Mouse (Mus musculus): ENCODE results near the gene Aldh1a1.

Gene Aldh1a1

GRCm38 (mm10) chr19:20653082-20653676, 160.7 kb downstream of the Aldh1a1 start:
- no peak for DNase-seq (ENCODE audit: low spot score)

- DNase-seq (ENCODE audit: low spot score): peak; percentile 26
Observed at GRCm38 (mm10) chr19:20654141-20654873, 161.8 kb downstream of the Aldh1a1 start.

- no peak for DNase-seq (ENCODE audit: low spot score)
Observed at GRCm38 (mm10) chr19:20677697-20678355, 185.3 kb downstream of the Aldh1a1 start.

All from embryo, embryonic 10.5 days (tissue).